Mouse (Mus musculus) midbrain, embryonic 15.5 days (tissue): ENCODE measurements around the gene Tars. TPM values are rescaled to one million over a fixed set of nuclear protein-coding genes. Genes with fewer than 3 reads are reported as not detected.
A peak's percentile ranks its signal among the peaks of the same experiment; 100 is the strongest.

Source experiments
- ATAC-seq: fragments of 200-750 bp; cut with Nextera tagmentation; replicated peaks from 2 replicates; pipeline ENCODE4 v1.8.0; 2017; ENCODE audit warnings: moderate TSS enrichment
- H3K27ac ChIP-seq: fragments of 300-500 bp; sonication (generic); 2 replicates; pipeline ENCODE4 v1.5.1; 2015; ENCODE audit warnings: mild to moderate bottlenecking, inconsistent platforms
- H3K27me3 ChIP-seq: fragments of 300-500 bp; sonication (generic); replicated peaks from 2 replicates; pipeline ENCODE4 v1.6.1; 2015; ENCODE audit warnings: inconsistent platforms
- H3K36me3 ChIP-seq: fragments of 300-500 bp; sonication (generic); replicated peaks from 2 replicates; pipeline ENCODE4 v1.6.1; 2015; ENCODE audit warnings: inconsistent platforms
- H3K4me1 ChIP-seq: fragments of 300-500 bp; sonication (generic); 2 replicates; pipeline ENCODE4 v1.6.1; 2015; ENCODE audit warnings: inconsistent platforms
- H3K4me2 ChIP-seq: fragments of 300-500 bp; sonication (generic); 2 replicates; pipeline ENCODE4 v1.6.1; 2015; ENCODE audit warnings: inconsistent platforms, mild to moderate bottlenecking, moderate library complexity
- H3K4me3 ChIP-seq: fragments of 300-500 bp; sonication (generic); 2 replicates; pipeline ENCODE4 v1.5.1; 2015; ENCODE audit warnings: mild to moderate bottlenecking, inconsistent platforms
- H3K9ac ChIP-seq: fragments of 300-500 bp; sonication (generic); 2 replicates; pipeline ENCODE4 v1.6.1; 2015; ENCODE audit warnings: mild to moderate bottlenecking, inconsistent platforms
- H3K9me3 ChIP-seq: fragments of 300-500 bp; sonication (generic); 2 replicates; pipeline ENCODE4 v1.6.1; 2016; ENCODE audit warnings: inconsistent platforms
- WGBS: fragments of 180-500 bp; shearing (Covaris S2); methylation state at CpG from one replicate; pipeline ENCODE4 v1.1.7; 2015; ENCODE audit warnings: mixed read lengths; 5-methylcytosine and 5-hydroxymethylcytosine counted together
- polyA plus RNA-seq: library from polyadenylated mRNA; unstranded; fragments of >200 nt; fragmentation: Nextera tagmentation; extraction: Ambion mirVana; gene quantifications from 2 replicates; pipeline ENCODE4 v1.2.1, GENCODE M21; 2015

Tars gene
- polyA plus RNA-seq, 1 experiment from 2014 or later = 47.9 TPM

DNA sequence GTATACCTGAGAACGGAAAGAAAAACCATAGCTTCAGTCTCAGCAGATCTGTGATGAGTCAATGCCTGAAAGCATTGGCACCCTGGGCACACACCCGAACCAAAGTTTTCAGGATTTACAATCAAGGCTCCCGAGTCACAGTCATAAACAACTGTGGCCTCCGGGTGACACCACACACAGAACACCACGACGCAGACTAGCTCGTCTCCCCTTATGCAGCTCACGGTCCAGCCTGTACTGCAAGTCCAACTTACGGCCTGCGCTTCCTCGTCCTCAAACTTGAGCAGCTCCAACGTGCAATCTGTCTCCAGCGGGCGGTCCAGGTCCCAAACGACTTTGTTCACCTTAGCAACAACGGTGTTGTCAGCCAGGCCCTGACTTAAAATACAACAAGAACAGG is 6.6 kb downstream of the Tars start:
- peaks cover 42% of the 10 kb centered on the region for H3K36me3 ChIP-seq
- peaks cover 5% of the 10 kb centered on the region for H3K4me1 ChIP-seq
- WGBS = 96% methylated on average over 16 of the region's 16 CpGs
- H3K4me2 ChIP-seq = no peak overlapping the region
- H3K4me3 ChIP-seq = no peak overlapping the region
- H3K9me3 ChIP-seq = no peaks in the 10 kb centered on the region
- H3K27ac ChIP-seq = no peak overlapping the region
- H3K9ac ChIP-seq = no peak overlapping the region
- no peak for ATAC-seq
- H3K27me3 ChIP-seq = no peaks in the 10 kb centered on the region

DNA sequence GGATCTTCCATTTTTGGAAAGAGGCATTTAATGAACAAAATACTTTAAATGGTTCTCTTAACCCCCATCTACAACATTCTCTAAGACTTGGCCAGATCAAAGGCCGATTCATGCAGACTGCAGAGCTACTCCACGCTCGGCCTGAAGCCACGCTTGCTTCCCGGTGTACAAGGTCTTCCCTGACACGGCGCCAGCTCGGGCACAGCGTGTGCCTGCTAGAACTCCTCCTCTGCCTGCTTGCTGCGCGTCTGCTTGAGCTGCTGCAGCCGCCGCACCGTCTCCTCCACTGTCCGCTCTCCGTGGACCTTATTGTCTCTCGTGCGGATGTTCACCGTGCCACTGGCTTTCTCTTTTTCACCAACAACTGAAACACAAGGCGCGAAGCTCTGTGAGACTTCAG is 15.7 kb downstream of the Tars start:
- no peak for ATAC-seq
- Histone ChIP-seq H3K4me1 (no peaks in the 10 kb centered on the region), H3K27ac (no peak overlapping the region), H3K9me3 (no peaks in the 10 kb centered on the region), H3K36me3 (peaks cover 29% of the 10 kb centered on the region), H3K9ac (no peak overlapping the region), H3K27me3 (no peaks in the 10 kb centered on the region), H3K4me3 (no peak overlapping the region), H3K4me2 (no peak overlapping the region)
- WGBS = 92% methylated on average over 21 of the region's 21 CpGs

DNA sequence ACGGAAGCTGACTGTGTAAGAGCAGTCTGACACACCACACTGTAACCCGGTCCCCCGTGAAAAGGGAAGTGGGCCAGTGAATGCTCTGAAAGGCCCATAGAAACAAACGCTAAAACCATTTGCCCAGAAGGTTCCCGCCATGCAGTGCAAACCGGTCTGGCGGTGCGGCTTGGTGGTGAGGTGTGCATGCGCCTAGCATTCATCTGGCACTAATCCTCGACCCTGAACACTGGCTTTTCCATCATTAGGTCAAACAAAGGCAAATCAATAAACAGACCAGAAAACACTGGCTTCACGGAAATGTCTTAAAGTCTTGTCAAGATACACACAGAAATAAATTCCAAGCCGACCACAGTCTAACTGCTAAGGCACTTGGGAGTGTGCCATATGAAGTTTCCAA is 16.9 kb downstream of the Tars start:
- WGBS = 81% methylated on average over 12 of the region's 12 CpGs
- H3K9ac ChIP-seq = no peak overlapping the region
- H3K4me3 ChIP-seq = no peak overlapping the region
- peaks cover 21% of the 10 kb centered on the region; the same call in 1 of the 2 replicates for H3K36me3 ChIP-seq
- H3K27ac ChIP-seq = no peak overlapping the region
- ATAC-seq = no peak
- H3K4me1 ChIP-seq = no peaks in the 10 kb centered on the region
- no peak overlapping the region for H3K4me2 ChIP-seq
- no peaks in the 10 kb centered on the region for H3K27me3 ChIP-seq
- H3K9me3 ChIP-seq = no peaks in the 10 kb centered on the region

- no peak overlapping the region for H3K9ac ChIP-seq
- no peaks in the 10 kb centered on the region for H3K9me3 ChIP-seq
- H3K4me3 ChIP-seq = no peak overlapping the region
- no peak overlapping the region for H3K4me2 ChIP-seq
- no peaks in the 10 kb centered on the region for H3K27me3 ChIP-seq
- WGBS = 80% methylated on average over 8 of the region's 8 CpGs
- ATAC-seq = peak; percentile 40; the same call in 1 of the 2 replicates
- no peak overlapping the region for H3K27ac ChIP-seq
- peaks cover 10% of the 10 kb centered on the region; the same call in 1 of the 2 replicates for H3K36me3 ChIP-seq
- no peaks in the 10 kb centered on the region for H3K4me1 ChIP-seq
Measured at GRCm38 (mm10) chr15:11380616-11381015, 18.8 kb downstream of the Tars start.

GRCm38 (mm10) chr15:11380087-11380530 is 19.4 kb downstream of the Tars start:
- H3K9me3 ChIP-seq = no peaks in the 10 kb centered on the region
- no peaks in the 10 kb centered on the region for H3K4me1 ChIP-seq
- ATAC-seq = peak; percentile 86
- H3K27me3 ChIP-seq = no peaks in the 10 kb centered on the region
- no peak overlapping the region for H3K4me3 ChIP-seq
- H3K9ac ChIP-seq = no peak overlapping the region
- 44% methylated on average over 8 of the region's 8 CpGs for WGBS
- H3K4me2 ChIP-seq = no peak overlapping the region
- H3K27ac ChIP-seq = no peak overlapping the region
- peaks cover 5% of the 10 kb centered on the region; the same call in 1 of the 2 replicates for H3K36me3 ChIP-seq

GRCm38 (mm10) chr15:11379431-11380086 is 19.9 kb downstream of the Tars start:
- H3K4me1 ChIP-seq = no peaks in the 10 kb centered on the region
- WGBS = 86% methylated on average over 8 of the region's 8 CpGs
- H3K27ac ChIP-seq = no peak overlapping the region
- peaks cover under 1% of the 10 kb centered on the region; the same call in 1 of the 2 replicates for H3K36me3 ChIP-seq
- peak; percentile 34 for ATAC-seq
- H3K9ac ChIP-seq = no peak overlapping the region
- H3K4me3 ChIP-seq = no peak overlapping the region
- no peaks in the 10 kb centered on the region for H3K27me3 ChIP-seq
- H3K4me2 ChIP-seq = no peak overlapping the region
- H3K9me3 ChIP-seq = no peaks in the 10 kb centered on the region

GRCm38 (mm10) chr15:11370477-11371085 is 28.9 kb downstream of the Tars start:
- Histone ChIP-seq H3K9me3 (no peaks in the 10 kb centered on the region), H3K36me3 (no peaks in the 10 kb centered on the region), H3K4me2 (no peak overlapping the region), H3K4me1 (no peaks in the 10 kb centered on the region), H3K27ac (no peak overlapping the region), H3K4me3 (no peak overlapping the region), H3K27me3 (no peaks in the 10 kb centered on the region), H3K9ac (no peak overlapping the region)
- no peak for ATAC-seq
- 88% methylated on average over 7 of the region's 7 CpGs for WGBS

- Histone ChIP-seq H3K36me3 (no peaks in the 10 kb centered on the region), H3K4me1 (no peaks in the 10 kb centered on the region), H3K4me3 (no peak overlapping the region), H3K9me3 (no peaks in the 10 kb centered on the region), H3K4me2 (no peak overlapping the region), H3K9ac (no peak overlapping the region), H3K27me3 (no peaks in the 10 kb centered on the region), H3K27ac (no peak overlapping the region)
- ATAC-seq = no peak
- 81% methylated on average over 3 of the region's 3 CpGs for WGBS
Measured at GRCm38 (mm10) chr15:11369572-11369971, 29.9 kb downstream of the Tars start.

DNA sequence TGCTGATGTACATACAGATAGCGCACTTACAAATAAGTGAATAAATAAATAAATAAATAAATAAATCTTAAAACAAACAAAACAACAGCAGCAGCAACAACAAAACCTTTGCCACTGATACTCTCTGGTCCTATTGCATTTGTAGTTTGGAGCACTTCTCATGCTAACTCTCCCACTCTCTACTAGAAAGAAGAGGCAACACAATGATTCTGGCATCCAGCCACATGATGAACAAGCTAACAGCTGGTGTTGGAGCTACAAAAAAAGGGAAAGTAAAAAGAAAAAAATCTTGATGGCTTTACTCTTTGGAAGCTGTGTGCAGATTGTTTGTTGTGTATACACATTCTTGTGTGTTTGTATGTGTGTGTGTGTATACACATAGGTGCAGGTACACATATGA is 34.7 kb downstream of the Tars start:
- Histone ChIP-seq H3K27me3 (no peaks in the 10 kb centered on the region), H3K9ac (no peak overlapping the region), H3K4me2 (no peak overlapping the region), H3K4me3 (no peak overlapping the region), H3K36me3 (no peaks in the 10 kb centered on the region), H3K4me1 (no peaks in the 10 kb centered on the region), H3K9me3 (no peaks in the 10 kb centered on the region), H3K27ac (no peak overlapping the region)
- ATAC-seq = no peak
- 95% methylated on average over 1 of the region's 1 CpGs for WGBS

DNA sequence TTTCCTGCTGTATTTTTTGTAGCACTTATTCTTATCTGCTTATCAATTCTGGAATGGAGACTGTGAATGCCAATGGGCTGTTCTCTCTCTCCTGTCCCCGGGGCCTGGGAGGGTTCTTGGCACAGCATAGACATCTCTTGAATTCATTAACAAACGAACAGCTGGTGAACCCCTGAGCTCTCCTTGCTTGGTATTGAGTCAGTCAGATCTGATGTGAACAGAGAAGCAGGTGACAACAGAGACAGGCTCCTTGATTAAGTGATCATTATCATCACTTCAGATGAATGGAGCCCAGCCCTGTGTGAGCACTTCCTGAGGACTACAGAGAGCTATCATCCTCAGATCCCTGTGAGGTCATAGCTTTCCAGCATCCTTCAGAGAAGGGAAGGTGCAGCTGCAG is 35.4 kb downstream of the Tars start:
- no peaks in the 10 kb centered on the region for H3K9me3 ChIP-seq

GRCm38 (mm10) chr15:11361824-11362223 is 37.6 kb downstream of the Tars start:
- 91% methylated on average over 5 of the region's 5 CpGs for WGBS
- no peak overlapping the region for H3K4me2 ChIP-seq
- H3K9ac ChIP-seq = no peak overlapping the region
- H3K4me1 ChIP-seq = no peaks in the 10 kb centered on the region
- H3K4me3 ChIP-seq = no peak overlapping the region
- H3K27ac ChIP-seq = no peak overlapping the region
- no peak for ATAC-seq
- no peaks in the 10 kb centered on the region for H3K27me3 ChIP-seq
- H3K9me3 ChIP-seq = no peaks in the 10 kb centered on the region
- H3K36me3 ChIP-seq = no peaks in the 10 kb centered on the region

More for the DNA sequence above, 35.4 kb downstream of the Tars start:
- H3K9ac ChIP-seq = no peak overlapping the region
- H3K4me3 ChIP-seq = no peak overlapping the region
- no peaks in the 10 kb centered on the region for H3K36me3 ChIP-seq
- WGBS = 26% methylated on average over 2 of the region's 2 CpGs
- no peak overlapping the region for H3K27ac ChIP-seq
- no peak overlapping the region for H3K4me2 ChIP-seq
- H3K27me3 ChIP-seq = no peaks in the 10 kb centered on the region
- H3K4me1 ChIP-seq = no peaks in the 10 kb centered on the region
- peak; percentile 67 for ATAC-seq

DNA sequence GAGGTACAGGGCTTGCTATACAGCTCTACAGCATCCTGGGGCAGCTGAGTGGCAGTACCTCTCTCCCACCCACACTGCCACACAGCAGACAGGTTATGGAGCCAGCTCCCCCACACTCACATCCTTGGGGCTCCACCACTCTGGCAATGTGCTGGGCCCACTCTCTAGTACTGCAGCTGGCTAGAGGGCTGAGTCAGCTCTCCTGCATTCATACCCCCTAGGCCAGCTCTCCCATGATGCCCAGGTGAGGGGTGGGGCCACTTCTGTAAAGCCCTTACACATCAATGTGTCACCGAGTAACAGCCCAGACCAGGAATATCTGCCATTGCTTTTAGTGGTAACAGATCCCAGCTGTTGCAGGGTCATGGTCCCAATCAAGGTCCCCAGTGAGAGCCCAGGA is 38.6 kb downstream of the Tars start:
- H3K9ac ChIP-seq = no peak overlapping the region
- no peaks in the 10 kb centered on the region for H3K4me1 ChIP-seq
- WGBS = 93% methylated on average over 1 of the region's 1 CpGs
- H3K36me3 ChIP-seq = no peaks in the 10 kb centered on the region
- no peaks in the 10 kb centered on the region for H3K27me3 ChIP-seq
- ATAC-seq = no peak
- H3K4me2 ChIP-seq = no peak overlapping the region
- H3K27ac ChIP-seq = no peak overlapping the region
- no peaks in the 10 kb centered on the region for H3K9me3 ChIP-seq
- no peak overlapping the region for H3K4me3 ChIP-seq

DNA sequence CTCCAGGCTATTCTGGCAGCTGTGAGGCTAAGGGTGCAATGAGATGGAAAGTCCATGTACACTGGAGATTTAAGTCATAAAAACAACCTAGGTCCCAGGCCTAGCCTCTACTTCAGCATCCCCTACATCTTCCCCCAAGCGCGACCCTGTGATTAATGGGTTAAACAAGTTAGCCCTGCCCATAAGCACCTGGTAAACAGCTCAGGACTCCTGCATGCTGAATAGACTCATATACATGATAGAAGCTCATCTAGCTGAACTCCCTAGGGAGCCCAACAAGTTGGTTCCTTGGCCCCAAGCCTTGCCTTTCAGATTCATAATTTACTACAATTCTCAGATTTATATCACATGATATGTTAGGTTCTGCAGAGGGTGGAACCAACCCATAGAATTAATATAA is 42.0 kb downstream of the Tars start:
- Histone ChIP-seq H3K27ac (no peak overlapping the region), H3K4me1 (no peaks in the 10 kb centered on the region), H3K27me3 (no peaks in the 10 kb centered on the region), H3K9me3 (no peaks in the 10 kb centered on the region), H3K9ac (no peak overlapping the region), H3K4me3 (no peak overlapping the region), H3K36me3 (no peaks in the 10 kb centered on the region), H3K4me2 (no peak overlapping the region)
- ATAC-seq = no peak
- WGBS = 98% methylated on average over 2 of the region's 2 CpGs
